Mouse (Mus musculus) MEL (cell line): ENCODE results near the gene Usp37.

Experiments
- CTCF ChIP-seq, 3 experiments: IDR thresholded peaks in 2 of 3; conservative IDR thresholded peaks in 1 of 3; 2 replicates each; pipeline ENCODE4 v1.5.1; 2011 to 2012; ENCODE audit warnings: low read length in 3 of 3, low read depth in 2 of 3, mild to moderate bottlenecking in 2 of 3, improper control_type of control experiment in 1 of 3, inconsistent platforms in 1 of 3, mixed read lengths in 1 of 3, moderate library complexity in 1 of 3; ENCODE audit not compliant: control insufficient read depth in 1 of 3, insufficient read depth in 1 of 3, poor library complexity in 1 of 3, severe bottlenecking in 1 of 3
- USF2 ChIP-seq, 2 experiments: IDR thresholded peaks; 2 replicates each; pipeline ENCODE4 v1.6.1; 2011 to 2012; ENCODE audit warnings: improper control_type of control experiment in 2 of 2, low read length in 2 of 2, borderline replicate concordance in 1 of 2, inconsistent platforms in 1 of 2, low read depth in 1 of 2, mild to moderate bottlenecking in 1 of 2; ENCODE audit not compliant: insufficient read depth in 1 of 2

GRCm38 (mm10) chr1:74411753-74412325 lies 132.2 kb downstream of the Usp37 start:
- TF ChIP-seq CTCF (IDR thresholded peaks at IDR 0.05 in 2 of 3, conservative IDR thresholded peaks at IDR 0.05 in 1 of 3; ENCODE audit: control insufficient read depth in 1 of 3, insufficient read depth in 1 of 3, low read depth in 2 of 3, low read length in 3 of 3, poor library complexity in 1 of 3, severe bottlenecking in 1 of 3) (no peak), USF2 (IDR thresholded peaks at IDR 0.05; ENCODE audit: borderline replicate concordance in 1 of 2, insufficient read depth in 1 of 2, low read depth in 1 of 2, low read length in 2 of 2) (no peak)
